Mouse (Mus musculus): ENCODE measurements around the gene Sorbs2.

Sorbs2 gene

GRCm38 (mm10) chr8:45682845-45683383 lies 175.3 kb downstream of the Sorbs2 start:
- DNase-seq (ENCODE audit: low spot score), result no peak

- DNase-seq (ENCODE audit: low spot score), result no peak
These were observed 180.5 kb downstream of the Sorbs2 start for GRCm38 (mm10) chr8:45687942-45688695.

DNA sequence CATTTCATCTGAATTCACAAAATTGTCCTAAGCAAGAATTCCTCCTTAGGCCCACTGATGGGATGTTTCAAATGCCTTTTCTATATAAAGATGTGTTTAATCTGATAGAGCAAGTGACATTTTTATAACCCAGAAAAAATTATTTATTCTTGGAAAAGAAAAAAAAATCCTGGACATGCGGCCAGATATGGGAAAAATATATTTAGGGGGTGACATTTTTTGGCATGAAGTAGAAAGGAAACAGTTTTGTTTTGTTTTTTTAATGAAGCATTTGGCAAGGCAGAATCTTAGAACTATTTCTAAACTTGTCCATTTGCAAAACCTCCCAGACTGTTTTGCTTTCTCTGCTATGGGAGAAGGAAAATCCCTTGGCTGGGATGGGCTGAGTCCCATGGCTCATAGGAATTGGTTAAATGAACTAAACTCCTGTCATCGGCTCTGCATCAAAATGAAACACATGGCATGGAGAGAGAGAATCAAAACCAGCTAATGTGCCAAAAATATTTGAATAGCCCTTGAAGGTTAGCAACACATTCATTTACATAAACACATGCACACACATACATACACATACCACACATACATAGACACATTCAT lies 182.1 kb downstream of the Sorbs2 start:
- no peak for DNase-seq (ENCODE audit: low spot score)

DNA sequence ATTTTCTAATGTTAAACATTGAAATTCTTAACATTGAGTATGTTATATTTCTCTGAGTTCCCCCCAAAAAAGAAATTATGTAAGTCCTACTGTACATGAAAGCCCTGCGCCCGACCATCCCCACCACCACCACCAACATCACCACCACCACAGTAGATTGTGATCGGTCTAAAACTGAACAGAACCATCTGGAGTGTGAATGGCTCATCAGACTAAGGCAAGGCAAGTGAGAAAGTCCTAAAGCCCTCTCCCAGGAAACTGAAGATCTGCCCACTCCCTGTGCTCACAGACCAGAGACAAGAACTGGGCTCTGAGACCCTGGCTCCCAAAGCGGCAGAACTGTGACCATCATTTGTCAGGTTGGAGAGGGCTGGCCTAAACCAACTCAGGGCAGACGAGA lies 192.5 kb downstream of the Sorbs2 start:
- no peak for DNase-seq (ENCODE audit: low spot score)

DNA sequence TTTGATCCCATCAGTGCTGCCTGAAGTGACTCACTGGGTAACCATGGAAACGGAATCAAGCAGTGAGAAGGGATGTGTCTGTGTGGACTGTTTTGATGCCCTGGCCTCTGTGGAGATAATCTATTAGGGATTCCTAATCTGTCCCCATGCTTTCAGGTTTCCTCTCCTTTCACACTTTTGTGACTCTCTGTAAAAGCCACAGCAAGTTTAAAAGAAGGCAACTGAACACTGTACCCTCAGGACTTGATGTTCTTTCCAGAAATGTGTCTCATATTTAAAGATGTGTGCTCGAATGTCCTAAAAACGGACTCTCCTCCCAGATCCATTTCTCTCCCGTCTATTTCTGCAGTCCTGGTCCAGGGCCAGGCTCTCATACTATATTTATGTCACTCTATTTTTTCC lies 196.1 kb downstream of the Sorbs2 start:
- DNase-seq (ENCODE audit: low spot score), result no peak

- DNase-seq (ENCODE audit: low spot score), result no peak
These were observed 201.5 kb downstream of the Sorbs2 start for GRCm38 (mm10) chr8:45709098-45709497.

- DNase-seq (ENCODE audit: low spot score), result no peak
These were observed 202.1 kb downstream of the Sorbs2 start for GRCm38 (mm10) chr8:45709734-45710133.

GRCm38 (mm10) chr8:45712610-45713009 lies 205.0 kb downstream of the Sorbs2 start:
- no peak for DNase-seq (ENCODE audit: low spot score)

DNA sequence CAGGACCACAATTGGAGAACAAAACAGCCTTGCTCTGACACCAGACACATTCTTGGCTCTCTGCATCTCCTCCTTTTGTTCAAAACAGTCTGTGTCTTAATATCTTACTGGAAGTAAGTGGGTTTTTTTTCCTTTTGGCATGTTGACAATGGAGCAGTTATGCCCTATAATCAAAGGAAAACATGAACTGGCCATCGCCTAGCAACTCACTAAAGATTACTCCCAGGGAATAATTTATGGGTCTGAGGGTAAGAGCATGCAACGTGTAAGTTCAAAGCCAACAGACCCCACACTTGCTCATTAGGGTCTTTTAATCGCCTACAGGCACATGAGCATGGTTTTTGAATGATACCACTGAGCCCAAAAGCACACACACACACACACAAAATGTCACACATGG lies 207.2 kb downstream of the Sorbs2 start:
- DNase-seq (ENCODE audit: low spot score), result no peak

DNA sequence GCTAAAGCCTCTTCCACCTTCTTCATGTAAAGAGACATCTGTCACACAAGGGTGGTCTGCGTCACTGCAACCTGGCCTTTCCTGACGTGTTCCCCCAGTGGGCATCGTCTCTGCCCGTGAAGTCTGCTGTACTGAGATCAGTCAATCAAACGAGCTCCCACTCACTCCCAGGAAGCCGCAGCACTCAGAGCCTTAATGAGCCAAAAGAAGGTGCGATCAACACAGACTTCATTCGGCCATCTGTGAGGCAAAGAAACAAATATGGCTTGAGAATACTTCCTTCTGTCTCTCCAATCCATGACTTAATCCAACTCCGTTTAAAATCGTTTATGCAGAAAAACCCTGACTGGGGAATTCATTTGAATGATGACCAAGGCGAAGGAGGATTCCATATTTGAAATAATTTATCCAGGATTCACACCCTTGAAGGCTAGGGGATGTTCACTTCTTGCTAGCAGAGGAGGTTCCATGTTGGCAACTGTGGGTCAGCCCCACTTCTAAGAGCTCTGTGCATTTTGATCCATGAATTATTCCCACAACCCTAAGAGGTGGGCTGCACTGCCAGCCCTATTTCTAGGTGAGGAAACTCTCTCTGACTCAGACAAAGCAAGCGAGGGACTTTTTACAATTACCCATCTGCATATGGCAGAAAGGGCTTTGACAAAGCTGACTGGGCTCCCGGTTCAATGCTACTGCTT lies 207.9 kb downstream of the Sorbs2 start:
- no peak for DNase-seq (ENCODE audit: low spot score)

DNA sequence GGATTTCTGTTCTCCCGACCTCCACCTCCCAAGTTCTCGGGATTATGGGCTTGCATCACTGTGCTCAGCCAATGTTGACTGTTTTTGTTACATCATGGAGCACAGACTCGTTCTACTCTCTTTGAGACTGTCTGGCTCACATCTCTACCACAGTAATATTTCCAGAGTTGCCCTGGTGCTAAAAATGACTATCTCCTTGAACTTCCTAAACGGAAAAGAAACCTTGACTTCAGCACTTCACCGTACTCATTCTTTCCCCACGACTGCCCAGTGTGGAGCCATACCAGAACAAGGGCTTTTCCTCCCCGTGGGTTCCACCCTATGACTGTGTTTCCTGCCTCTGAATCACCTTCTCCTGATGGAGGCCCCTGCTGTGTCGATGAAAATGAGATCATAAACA lies 212.2 kb downstream of the Sorbs2 start:
- DNase-seq (ENCODE audit: low spot score), result no peak

DNA sequence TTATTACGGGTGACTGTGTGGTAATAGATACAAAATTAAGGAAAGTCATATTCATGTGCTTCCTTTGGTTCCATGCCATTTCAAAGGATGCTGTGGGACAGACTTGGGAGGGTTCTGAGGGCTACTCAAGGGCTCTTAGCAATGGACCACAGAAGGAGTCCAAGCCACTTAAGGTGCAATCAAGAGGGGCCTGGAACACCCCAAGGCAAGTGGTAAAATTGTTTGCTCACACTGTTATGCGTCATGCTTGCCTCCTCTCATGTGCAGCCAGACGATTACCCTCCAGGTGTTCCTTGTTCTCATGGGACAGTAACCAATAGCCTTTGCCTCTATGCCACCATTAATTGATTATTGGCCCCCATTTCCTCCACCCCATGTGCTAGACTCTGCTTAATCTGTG lies 216.6 kb downstream of the Sorbs2 start:
- no peak for DNase-seq (ENCODE audit: low spot score)

DNA sequence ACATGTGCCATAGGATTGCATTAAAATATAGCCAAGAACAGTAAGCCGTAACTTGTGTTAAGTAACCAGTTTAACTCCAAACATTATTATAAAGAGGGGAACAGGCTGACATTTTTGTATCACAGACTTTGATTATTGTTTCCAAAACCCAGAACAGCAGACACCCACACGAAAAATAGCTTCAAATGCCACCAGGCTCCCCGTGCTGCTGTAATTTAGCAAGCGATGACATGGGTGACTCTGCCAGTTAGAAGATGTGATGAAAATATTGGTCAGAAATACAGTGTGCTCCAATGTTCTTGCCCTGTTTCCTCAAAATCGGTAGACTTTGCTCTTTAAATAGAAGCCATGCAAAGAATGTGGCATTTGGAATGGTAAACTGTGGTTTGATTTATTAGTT lies 217.7 kb downstream of the Sorbs2 start:
- DNase-seq (ENCODE audit: low spot score), result no peak

DNA sequence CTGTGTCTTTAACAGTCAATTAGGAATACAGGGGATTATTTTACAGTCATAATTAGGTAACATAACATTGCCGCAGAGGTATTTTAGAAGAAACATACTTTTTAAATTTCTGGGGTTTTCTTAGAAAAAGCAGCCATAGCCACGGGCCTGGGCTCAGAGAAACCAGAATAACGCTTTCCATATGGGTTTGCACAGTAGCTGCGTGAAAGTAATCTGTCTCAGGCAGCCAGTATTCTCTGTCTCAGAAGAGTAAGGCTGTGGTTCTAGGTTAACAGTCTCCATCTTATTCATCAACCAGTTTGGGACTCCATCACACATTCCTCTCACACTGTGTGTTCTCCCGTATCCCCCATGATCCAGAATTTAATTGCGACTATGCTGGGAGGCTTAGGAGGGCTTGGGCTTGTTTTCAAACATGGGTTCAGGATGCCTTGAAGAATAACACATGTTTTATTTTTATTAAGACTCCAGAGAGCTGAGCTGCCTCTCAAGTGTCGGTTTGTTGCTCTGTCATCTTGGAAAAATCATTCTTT lies 222.3 kb downstream of the Sorbs2 start:
- no peak for DNase-seq (ENCODE audit: low spot score)

DNA sequence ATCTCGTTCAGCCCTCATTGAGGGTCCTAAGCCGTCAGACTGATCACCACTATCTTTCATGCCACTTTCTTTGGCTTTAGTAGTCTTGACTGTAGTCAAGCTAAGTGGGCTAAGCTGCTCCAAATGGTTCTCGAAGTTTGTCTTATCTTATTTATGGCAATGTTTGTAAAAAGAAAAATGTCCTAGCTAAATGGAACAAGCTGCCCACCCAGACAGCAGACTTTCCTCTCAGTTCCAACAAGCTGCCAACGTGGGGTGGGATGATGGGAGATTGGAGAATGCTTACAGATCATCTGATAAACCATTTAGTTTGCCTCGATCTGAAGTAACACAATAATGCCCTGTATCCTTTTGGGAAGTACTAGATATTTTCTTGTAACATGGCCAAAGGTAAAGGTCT lies 223.2 kb downstream of the Sorbs2 start:
- no peak for DNase-seq (ENCODE audit: low spot score)

DNA sequence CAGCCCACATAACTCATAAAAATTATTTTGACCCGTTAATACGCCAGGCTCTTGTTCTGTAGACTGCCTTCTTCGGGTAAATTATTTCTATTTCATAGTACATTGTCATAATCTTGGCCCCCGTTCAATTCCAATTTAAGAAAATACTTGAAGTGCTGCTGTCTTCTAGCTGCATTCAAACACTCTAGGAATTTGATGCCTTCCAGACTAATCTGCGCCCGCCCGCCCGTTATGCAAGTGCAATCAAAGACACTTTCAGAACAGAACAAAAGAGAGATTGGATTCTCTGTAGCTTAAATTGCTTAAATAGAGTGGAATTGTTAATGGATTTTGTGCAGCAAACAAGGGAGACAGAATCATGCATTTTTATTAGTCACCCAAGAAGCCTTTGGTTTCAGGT lies 226.5 kb downstream of the Sorbs2 start:
- DNase-seq (ENCODE audit: low spot score), result no peak

GRCm38 (mm10) chr8:45737266-45737665 lies 229.7 kb downstream of the Sorbs2 start:
- DNase-seq (ENCODE audit: low spot score), result no peak

DNA sequence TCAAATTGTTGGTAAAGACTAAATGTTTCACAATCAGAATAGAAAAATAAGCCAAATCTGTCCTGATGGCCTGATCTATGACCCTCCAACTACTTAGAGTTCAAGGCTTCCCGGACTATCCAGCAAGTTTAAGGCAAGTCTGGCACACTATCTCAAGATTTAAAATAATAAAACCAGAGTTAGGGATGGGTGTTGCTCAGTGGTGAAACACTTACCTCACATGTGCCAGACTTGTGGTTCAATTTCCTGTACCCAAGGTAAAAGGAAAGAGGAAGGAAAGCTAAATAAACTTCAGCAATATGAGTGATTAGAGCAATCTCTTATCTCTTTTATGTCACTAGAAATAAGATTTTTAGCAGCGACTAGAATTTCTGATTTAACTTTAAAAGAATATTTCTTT lies 235.7 kb downstream of the Sorbs2 start:
- no peak for DNase-seq (ENCODE audit: low spot score)

- no peak for DNase-seq (ENCODE audit: low spot score)
These were observed 236.2 kb downstream of the Sorbs2 start for GRCm38 (mm10) chr8:45743739-45744138.

- DNase-seq (ENCODE audit: low spot score), result no peak
These were observed 244.2 kb downstream of the Sorbs2 start for GRCm38 (mm10) chr8:45751512-45752502.

GRCm38 (mm10) chr8:45755482-45755881 lies 247.9 kb downstream of the Sorbs2 start:
- DNase-seq (ENCODE audit: low spot score), result no peak

GRCm38 (mm10) chr8:45755972-45756371 lies 248.4 kb downstream of the Sorbs2 start:
- DNase-seq (ENCODE audit: low spot score), result no peak
